Mouse (Mus musculus): ENCODE data around the gene Ssxb1.
"Not testable (repeated sequence)": the region's sequence is repeated elsewhere in the genome, so short reads cannot be mapped to it uniquely, and the experiment has no call there.

Ssxb1 gene

GRCm38 (mm10) chrX:8413005-8413404, at the start of gene Ssxb1:
TSS of gene Ssxb1 (plus strand) at chrX:8413305.
- DNase-seq, result not testable (repeated sequence)

GRCm38 (mm10) chrX:8366678-8367077, 46.4 kb upstream of the Ssxb1 start, which contains the start of gene Ssxb9:
TSS of gene Ssxb9 (plus strand) at chrX:8366978.
- DNase-seq, result not testable (repeated sequence)

DNA sequence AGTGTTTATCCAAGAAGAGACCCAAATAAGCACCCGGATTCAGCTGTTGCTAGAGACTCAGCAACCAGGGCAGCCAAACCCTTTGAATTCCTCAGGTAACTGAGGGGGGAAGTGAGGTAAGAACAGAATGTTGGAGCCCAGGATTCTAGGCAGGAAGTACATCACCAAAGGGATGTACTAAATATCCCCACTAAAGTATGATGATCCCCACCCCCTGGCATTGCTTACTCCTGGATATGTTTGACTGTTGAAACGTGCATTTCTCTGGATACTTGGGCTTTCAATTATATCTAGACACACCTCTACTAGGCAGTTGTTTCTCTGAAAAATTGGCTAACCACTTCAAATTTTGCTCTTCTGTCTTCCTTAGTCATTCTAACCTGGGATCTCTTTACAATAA, 48.5 kb downstream of the Ssxb1 start, which contains the start of gene Ssxb2:
Ssxb2 (minus strand) TSS at position 101 of the 400 bp plus-strand sequence.
- DNase-seq, result not testable (repeated sequence)

All from right cerebral cortex, postnatal 25 days (tissue).